Mouse (Mus musculus): ENCODE results near the gene Bmp2.

The Bmp2 gene

DNA sequence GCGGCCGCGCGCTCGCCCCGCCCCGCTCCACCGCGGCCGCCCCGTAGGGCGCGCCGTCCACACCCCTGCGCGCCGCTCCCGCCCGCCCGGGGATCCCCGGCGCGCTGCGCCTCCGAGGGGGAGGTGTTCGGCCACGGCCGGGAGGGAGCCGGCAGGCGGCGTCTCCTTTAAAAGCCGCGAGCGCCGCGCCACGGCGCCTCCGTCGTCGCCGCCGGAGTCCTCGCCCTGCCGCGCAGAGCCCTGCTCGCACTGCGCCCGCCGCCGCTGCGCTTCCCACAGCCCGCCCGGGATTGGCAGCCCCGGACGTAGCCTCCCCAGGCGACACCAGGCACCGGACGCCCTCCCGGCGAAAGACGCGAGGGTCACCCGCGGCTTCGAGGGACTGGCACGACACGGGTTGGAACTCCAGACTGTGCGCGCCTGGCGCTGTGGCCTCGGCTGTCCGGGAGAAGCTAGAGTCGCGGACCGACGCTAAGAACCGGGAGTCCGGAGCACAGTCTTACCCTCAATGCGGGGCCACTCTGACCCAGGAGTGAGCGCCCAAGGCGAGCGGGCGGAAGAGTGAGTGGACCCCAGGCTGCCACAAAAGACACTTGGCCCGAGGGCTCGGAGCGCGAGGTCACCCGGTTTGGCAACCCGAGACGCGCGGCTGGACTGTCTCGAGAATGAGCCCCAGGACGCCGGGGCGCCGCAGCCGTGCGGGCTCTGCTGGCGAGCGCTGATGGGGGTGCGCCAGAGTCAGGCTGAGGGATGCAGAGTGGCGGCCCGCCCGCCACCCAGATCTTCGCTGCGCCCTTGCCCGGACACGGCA, at the start of gene Bmp2:
Gene Bmp2, plus strand, starts transcription at position 129 of the 811 bp plus-strand sequence.
- DNase-seq (ENCODE audit: low read depth, low spot score) = no peak

DNA sequence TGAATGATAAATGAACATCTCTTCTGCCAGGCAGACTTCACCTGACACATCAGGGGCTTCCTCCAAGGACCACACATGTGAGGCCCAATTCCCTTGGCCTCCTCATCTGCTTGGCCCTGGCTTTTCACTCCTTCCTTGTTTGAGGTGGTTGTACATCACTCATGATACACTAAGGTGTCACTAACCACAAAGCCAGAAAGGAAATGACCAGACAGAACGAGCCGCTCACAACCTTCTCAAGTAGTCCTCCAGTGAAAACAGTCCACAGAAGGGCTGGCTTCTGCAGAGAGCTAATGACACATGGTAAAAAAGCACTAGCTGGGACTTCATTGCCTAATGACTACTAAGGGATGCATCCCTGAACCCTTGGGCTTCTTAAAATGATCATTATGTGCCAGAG, 46.3 kb upstream of the Bmp2 start:
- DNase-seq (ENCODE audit: low read depth, low spot score) = no peak

DNA sequence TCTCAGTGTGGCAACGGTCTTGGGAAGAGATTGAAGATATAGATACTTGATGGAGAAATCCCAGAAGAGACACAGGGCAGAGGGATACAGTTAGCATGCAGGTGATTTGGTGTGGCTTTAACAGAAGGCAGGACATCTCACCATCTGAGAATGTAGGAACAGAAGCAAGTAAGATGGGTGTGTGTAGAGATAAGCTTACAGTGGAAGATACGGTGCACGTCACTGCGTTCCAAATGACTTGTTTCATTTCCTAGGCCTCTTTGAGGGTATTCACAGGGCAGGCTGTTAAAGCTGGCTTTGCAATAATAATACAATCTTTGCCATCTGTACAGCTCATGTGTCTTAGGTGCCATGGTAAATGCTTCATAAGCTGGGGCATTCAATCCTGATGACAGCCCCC, 44.9 kb upstream of the Bmp2 start:
- DNase-seq (ENCODE audit: low read depth, low spot score) = no peak

DNA sequence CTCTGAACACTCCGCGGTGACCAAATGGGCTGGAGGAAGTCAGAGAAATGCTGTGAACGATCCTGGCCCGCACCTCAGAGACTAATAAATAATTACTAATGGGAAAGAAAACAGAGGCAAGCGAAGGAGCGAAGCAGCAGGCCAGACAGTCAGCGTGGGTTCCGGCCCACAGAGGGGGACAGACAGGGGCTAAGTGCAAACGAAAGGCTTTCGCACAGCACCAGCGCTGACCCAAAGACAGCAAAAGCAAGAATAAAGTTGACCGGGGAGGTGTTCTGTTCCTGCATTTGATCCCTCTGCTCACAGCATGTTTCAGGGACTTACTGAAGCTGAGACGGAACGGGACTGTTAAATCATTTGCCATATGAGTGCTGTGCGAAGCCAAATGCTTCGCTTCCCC, 42.8 kb upstream of the Bmp2 start:
- no peak for DNase-seq (ENCODE audit: low read depth, low spot score)

DNA sequence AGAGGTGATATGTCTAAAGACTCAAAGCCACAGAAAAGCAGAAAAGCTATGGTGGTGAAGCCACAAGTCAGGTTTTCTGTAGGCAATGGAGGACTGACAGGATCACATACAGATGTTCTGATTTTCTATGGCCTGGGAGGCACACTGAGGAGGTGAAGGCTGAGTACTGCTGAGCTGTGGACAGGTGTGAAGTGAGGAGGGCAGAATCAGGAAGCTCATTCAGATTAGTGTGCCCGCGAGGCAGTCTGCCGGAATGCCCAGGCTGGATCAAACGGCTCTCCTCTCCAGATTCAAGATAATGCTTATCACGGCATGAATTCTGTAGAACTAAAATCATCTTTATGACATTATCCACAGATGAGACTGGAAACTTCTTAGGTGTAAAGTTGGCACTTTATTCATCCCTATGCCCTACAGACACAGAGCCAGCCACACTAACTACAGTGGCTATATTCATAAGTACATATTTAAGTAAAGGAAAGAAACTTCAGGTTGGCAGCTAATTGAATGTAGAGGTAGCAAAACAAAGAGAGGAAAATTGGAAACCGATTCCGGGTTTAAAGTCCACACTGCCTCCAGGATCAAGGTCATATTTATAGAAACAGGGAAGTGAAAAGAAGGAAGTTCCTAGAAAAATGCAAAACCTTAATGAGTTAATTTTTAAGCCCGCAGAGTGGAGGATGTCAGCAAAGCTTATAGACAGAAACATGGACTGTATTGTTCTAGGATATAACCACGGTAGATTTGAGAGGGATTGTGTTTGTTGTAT, 40.8 kb upstream of the Bmp2 start:
- DNase-seq (ENCODE audit: low read depth, low spot score) = no peak

DNA sequence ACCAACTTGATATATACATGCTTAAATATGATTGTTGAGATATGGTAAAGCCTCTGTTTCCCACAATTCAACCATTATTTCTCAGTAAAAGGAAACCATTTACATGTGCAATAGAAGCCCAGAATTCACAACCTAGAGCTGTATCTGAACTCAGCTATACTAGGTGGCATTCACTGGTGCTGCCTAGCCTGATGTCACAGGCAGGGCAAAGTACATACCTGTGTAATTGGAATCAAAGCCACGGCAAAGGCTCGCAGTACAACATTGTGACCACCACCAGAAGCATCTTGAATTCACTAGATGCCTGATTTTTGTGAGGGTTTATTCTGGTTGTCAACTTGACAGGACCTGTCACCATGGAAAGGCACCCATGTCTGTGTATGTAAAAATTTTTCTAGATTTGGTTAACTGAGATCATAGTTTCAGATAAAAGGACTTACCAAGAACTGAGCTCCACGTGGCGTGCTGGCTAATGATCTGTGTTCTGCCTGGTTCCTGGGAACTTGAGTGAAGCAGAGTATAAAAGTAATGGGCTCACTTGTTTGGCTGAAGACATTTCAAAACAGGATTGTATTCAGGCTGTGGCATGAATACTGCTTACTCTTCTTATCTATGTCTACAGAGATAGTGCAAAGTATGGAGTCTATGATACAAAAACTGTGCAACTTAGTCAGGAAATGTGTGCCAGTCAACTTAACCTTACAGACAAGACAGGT, 35.5 kb upstream of the Bmp2 start:
- DNase-seq (ENCODE audit: low read depth, low spot score) = no peak

DNA sequence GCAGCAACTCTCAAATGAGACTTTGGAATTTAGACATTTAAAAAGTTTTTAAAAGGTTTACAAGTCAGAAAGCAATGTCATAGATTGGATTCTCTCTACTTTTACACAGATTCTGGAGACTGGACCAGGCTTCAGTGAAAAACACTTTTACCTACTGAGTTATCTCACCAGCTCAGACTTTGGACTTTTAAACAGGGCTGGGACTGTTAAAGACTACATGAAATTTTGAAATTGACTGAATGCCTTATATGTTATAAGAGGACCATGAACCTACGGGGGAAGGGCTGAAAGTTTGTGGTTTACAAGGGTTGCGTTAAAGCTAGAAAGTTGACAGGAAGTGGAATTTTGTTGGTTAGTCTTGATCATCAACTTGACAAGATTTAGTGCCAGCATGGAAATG, 34.1 kb upstream of the Bmp2 start:
- DNase-seq (ENCODE audit: low read depth, low spot score) = no peak

DNA sequence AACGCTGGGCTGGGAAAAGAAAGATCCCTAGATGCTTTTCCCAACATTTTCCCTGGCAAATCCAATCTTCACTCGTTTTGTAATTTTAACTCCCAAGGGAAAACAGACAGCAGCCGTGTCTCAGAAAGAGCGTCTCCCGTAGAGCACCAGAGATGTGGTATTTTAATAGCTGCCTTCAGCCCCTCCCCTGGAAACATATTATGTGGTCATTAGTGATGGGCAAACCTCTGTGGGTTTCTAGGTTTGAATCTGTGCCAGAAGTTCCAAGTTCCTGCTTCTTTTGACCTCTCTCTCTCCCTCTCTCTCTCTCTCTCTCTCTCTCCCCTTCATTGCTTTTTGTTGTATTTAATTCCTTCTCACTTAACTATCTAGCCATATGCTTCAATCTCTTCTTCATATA, 30.8 kb upstream of the Bmp2 start:
- no peak for DNase-seq (ENCODE audit: low read depth, low spot score)

DNA sequence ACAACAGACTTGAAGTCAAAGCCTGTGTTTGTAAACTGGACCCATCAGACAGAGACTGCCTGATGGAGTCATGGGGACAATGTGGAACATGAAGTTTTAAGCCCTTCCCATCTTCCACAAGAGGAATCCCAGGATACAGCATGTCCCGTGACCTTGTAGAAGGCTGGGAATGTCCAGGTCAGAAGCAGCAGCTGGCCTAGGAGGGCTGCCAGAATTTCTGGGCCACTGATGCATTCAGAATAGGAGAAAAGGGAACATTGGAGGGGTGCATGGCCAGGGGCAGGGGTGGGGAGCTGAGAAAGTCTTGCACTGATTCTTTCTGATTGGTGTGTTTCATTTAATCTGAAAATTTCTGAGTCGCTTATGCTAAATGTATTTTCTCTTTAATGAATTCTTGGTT, 29.8 kb upstream of the Bmp2 start:
- DNase-seq (ENCODE audit: low read depth, low spot score) = no peak

DNA sequence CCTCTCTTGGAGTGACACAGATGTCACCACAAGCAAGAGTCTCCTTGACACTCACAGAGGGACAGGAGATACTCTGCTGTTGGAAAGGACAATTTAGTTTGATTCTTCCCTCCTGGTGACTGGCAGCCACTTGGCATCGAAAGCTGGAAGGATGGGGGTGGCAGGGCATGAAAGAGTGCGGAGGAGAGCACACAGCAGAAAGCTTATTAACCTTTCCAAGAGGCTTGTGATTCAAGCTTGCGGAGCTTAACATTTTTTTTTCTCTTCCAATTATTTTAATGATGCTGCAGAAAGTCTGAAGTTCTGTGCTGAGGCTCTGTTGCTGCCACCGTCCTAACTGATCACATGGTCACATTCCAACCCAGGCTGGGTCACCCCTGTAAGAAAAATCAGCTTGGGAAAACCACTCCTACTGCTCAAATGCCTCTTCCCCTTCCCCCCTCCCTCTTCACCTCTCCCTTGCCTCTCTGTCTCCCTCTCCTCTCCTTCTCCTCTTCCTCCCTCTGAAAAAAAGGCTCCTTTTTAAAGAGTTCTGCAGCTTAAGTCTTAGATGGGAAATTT, 26.3 kb upstream of the Bmp2 start:
- no peak for DNase-seq (ENCODE audit: low read depth, low spot score)

DNA sequence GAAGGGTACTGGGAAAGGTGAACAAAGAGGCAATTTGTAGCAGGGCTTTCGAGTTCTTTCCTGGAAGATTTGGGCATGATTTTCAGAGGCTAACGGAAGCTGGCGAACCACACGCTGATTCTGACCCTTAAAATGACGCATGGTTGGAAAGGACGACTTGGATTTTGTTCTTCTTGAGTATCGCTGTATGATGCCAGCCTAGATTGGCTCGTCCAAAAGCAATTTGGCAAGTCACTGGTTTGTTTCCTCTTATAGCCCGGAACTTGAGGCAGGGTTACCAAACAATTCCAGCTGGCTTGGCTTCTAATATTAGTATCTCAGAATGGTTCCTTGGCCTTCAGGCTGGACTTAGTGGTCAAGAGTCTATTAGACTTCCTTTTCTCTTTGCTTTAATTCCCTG, 22.6 kb upstream of the Bmp2 start:
- no peak for DNase-seq (ENCODE audit: low read depth, low spot score)

DNA sequence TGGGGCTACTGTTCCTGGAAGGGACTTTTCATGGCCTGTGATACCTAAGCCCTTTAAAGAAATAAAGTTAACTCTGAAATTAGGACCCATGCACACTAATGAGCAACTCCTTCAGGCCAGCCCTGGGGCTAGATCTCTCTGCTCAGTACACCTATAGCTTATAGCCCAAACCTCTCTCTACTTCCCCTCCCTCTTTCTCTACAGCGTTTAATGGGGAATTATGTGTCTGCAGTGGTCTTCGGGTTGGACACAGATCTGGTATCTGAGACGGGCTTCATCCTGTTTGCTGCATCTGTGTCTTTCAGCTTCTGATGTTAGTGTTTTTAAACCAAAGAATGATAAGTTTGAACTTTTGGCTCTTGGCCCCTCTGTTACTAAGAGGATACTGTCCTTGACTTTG, 18.9 kb upstream of the Bmp2 start:
- DNase-seq (ENCODE audit: low read depth, low spot score) = no peak

DNA sequence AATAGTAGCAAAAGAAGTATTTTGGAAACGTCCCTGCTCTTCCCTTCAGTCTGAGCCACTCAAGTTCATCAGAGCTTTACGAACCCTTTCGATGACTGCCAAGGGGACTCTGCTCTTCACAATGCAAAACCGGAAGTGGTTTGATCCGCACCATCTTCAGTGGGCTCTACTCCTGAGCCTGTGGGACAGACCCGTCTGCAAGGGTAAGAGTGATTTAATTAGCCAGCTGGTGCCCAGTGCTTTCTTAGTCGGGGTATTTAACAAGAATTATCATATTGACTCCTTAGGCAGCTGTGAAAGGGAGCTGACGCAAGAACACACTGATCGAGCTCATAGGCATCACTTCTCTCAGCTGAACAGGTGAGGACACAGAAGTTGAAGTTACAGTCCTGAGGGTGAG, 16.5 kb upstream of the Bmp2 start:
- DNase-seq (ENCODE audit: low read depth, low spot score) = no peak

DNA sequence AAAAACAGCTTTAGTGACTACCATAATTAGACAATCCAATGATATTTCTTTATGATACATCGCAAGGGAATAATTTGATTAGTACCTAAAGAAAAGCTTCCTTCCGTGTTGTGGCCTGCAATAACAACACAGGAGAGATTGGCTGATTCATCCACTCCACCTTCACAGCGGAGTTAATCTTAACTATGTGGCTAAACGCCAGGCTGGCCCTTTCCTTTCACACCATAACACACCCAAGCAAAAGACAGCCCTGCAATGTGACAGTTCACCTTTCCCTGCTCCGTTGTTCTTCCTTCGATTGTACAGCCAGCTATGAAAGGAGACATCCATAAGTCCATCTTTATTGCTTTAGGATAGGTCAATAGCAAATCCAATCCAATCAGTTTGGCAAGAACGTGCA, 15.1 kb upstream of the Bmp2 start:
- DNase-seq (ENCODE audit: low read depth, low spot score) = no peak

DNA sequence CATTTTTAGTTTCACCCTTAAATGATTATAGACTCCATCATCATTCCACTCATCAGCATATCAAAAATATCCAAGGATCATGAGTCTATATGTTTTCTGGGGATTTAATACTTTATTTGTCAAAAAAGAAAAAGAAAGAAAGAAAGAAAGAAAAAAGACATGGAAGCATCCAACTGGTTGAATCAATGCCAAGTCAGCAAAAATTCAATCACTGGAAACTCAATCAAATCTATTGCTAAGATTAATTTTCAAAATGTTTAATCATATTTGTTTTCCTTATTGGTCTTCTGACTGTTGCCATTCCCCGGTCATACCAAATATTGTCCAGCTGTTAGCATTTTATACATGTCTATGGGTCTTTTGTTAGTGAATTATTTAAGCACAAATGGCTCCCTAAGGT, 11.3 kb upstream of the Bmp2 start:
- no peak for DNase-seq (ENCODE audit: low read depth, low spot score)

DNA sequence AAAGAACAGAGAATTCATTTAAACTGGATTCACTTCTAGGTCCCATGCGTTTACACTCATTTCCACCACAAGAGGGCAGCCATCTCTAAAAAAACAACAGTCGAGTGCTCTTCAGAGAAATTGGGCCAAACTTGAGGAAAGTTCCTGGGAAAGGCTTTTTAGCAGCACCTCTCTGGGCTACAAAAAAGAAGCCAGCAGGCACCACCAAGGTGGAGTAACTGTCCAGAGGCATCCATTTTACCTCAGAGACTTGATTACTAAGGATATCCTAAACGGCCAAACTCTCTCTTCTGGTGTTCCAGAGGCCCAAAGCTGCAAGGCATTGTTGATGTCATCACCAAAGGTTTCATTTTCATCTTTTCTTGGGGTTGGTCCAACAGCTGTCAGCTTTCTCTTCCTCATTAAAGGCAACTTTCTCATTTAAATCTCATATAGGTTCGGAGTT, 1.7 kb upstream of the Bmp2 start:
- no peak for DNase-seq (ENCODE audit: low read depth, low spot score)

DNA sequence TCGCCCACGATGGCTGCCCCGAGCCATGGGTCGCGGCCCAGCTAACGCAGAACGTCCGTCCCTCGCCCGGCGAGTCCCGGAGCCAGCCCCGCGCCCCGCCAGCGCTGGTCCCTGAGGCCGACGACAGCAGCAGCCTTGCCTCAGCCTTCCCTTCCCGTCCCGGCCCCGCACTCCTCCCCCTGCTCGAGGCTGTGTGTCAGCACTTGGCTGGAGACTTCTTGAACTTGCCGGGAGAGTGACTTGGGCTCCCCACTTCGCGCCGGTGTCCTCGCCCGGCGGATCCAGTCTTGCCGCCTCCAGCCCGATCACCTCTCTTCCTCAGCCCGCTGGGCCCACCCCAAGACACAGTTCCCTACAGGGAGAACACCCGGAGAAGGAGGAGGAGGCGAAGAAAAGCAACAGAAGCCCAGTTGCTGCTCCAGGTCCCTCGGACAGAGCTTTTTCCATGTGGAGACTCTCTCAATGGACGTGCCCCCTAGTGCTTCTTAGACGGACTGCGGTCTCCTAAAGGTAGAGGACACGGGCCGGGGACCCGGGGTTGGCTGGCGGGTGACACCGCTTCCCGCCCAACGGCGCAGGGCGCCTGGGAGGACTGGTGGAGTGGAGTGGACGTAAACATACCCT, 995 bp downstream of the Bmp2 start:
- DNase-seq (ENCODE audit: low read depth, low spot score) = no peak

DNA sequence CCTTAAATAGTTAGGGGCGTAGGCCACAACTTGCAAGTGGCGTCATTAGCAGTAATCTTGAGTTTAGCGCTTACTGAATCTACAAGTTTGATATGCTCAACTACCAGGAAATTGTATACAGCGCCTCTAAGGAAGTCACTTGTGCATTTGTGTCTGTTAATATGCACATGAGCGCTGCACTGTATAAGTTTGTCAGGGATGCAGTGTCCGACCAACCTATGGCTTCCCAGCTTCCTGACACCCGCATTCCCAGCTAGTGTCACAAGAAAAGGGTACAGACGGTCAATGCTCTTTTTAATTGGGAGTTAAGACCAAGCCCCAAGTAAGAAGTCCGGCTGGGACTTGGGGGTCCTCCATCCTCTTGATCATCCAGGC, 1.9 kb downstream of the Bmp2 start:
- no peak for DNase-seq (ENCODE audit: low read depth, low spot score)

DNA sequence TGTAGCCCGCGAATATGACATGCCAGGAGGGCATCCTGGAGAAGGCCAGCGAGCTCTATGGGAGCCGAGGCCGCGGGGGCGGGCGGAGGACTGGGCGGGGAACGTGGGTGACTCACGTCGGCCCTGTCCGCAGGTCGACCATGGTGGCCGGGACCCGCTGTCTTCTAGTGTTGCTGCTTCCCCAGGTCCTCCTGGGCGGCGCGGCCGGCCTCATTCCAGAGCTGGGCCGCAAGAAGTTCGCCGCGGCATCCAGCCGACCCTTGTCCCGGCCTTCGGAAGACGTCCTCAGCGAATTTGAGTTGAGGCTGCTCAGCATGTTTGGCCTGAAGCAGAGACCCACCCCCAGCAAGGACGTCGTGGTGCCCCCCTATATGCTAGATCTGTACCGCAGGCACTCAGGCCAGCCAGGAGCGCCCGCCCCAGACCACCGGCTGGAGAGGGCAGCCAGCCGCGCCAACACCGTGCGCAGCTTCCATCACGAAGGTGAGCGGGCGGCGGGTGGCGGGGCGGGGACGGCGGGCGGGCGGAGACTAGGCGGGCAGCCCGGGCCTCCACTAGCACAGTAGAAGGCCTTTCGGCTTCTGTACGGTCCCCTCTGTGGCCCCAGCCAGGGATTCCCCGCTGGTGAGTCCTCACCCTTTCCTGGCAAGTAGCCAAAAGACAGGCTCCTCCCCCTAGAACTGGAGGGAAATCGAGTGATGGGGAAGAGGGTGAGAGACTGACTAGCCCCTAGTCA, 2.5 kb downstream of the Bmp2 start:
- no peak for DNase-seq (ENCODE audit: low read depth, low spot score)

DNA sequence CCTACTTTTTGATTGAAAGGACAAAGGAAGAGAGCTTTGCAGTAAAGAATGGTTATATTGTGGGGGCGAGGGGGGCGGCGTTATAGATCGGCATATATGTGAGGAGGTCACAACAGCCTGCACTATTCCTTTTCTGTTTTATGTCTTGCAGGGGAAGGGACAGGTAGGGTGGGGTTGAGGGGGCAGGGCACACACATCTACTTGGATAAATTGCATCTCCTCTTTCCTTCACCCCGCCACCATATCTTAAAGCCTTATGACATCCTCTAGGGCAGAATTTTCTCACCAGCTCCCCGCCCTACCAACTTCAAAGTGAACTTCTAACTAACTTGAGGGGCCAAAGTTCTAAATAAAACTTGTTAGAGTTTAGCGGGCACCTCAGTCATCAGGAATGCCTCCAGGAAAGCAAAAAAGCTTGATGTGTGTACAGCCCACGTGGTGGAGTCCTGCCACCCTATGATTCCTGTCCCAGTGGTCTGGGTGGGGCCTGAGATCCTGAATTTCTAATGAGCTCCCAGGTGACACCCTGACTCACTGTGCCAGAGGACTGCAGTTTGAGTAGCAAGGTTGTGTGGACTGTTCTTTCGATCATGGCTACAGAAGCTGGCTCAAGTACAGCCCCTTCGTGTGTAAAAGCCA, 12.4 kb downstream of the Bmp2 start:
- no peak for DNase-seq (ENCODE audit: low read depth, low spot score)

DNA sequence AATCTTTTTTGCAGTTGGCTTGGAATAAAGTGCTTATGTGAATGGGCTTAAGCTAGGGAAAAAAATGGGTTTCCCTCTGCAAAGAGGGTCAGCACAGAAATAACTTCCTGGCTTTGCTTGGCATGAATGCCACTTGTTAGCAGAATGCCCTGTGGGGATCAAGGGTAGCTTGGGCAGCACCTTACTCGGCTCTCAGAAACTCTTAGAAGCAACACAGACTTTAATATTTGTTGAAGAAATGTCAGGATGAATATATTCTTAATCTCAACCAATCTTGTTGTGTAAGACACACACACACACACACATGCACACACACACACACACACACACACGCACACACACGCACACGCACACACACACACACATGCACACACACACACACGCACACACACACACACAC, 13.5 kb downstream of the Bmp2 start:
- DNase-seq (ENCODE audit: low read depth, low spot score) = no peak

Measured in WW6 (cell line).